Mouse (Mus musculus) adrenal gland, postnatal 0 days (tissue): ENCODE results near the gene Spin2f. TPM values are rescaled to one million over a fixed set of nuclear protein-coding genes. Genes with fewer than 3 reads are reported as not detected.

Experiments
- polyA plus RNA-seq: library from polyadenylated mRNA; unstranded; fragments of >200 nt; fragmentation: Nextera tagmentation; extraction: Ambion mirVana; gene quantifications from 2 replicates; pipeline ENCODE4 v1.2.1, GENCODE M21; 2015

Gene Spin2f
- not detected in 2 replicates for polyA plus RNA-seq

GRCm38 (mm10) chrX:31253594-31253993 is at the start of gene Spin2f:
Gene Spin2f (plus strand): TSS chrX:31253894.

Other genes starting within 250 kb of the Spin2f start
- not detected in 2 replicates for gene Btbd35f29, start 136.2 kb upstream of the Spin2f start, polyA plus RNA-seq
- gene Btbd35f26, start 82.6 kb downstream of the Spin2f start, polyA plus RNA-seq = not detected in 2 replicates
- not detected in 2 replicates for gene Btbd35f19, start 130.0 kb downstream of the Spin2f start, polyA plus RNA-seq